Mouse (Mus musculus) cerebellum, adult 2 months (tissue): Measurements from ENCODE around the gene Cmah.

Experiments
- CTCF ChIP-seq: fragments of 200-500 bp; IDR thresholded peaks from 2 replicates; pipeline ENCODE4 v1.5.1; 2011; ENCODE audit warnings: low read depth, mild to moderate bottlenecking, control low read depth, low read length, moderate library complexity, borderline replicate concordance; ENCODE audit not compliant: insufficient read depth
- POLR2A ChIP-seq: fragments of 200-500 bp; IDR thresholded peaks from 2 replicates; pipeline ENCODE4 v1.6.1; 2011; ENCODE audit warnings: low read length, control low read depth, borderline replicate concordance; ENCODE audit not compliant: insufficient read depth

DNA sequence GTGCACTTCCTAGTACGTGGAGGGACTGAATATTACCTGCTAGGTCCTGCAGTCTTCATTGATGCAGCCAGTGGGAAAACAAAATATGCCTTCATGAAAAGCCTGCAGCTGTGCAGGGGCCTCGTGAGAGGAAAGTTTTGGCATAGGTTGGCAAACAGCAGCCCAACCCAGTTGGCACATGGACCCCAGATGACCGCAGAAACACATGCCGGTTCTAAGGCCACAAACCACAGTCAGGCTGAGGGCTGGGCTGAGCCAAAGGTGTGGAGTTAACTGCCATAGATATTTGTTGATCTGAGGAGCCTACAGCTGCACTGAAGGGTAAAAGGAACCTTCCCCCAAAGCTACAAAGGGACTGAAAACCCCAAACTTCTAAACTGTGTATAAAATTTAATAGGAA is 14.9 kb downstream of the Cmah start:
- TF ChIP-seq POLR2A (no peak), CTCF (no peak)
